Comparison of ENCODE assay signal across 9 mouse cellular contexts in the genomic region with DNA sequence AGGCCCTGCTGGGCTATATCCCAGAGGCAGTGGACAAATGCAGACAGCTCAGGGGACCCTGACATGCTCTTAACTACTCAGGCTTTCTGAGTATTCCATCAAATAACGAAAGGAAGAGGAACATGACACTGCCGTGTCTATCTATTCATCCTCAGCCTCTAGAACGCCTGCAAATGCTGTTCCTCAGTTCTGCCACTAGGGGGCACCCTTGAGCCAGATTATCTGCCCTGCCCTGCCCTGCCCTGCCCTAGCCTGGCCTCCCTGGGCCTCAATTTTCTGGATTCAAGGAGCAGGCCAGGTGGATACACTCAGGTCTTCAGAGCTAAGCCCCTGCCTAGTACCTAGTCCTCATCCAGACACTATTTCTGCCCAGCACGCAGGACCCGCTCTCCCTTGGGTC. TPM values are rescaled to one million over a fixed set of nuclear protein-coding genes. Genes with fewer than 3 reads are reported as not detected.
DNase-seq lines count a peak whose midpoint lies in the region; ATAC-seq lines count a peak whose summit lies in the region.
"Had no signal": no experiment of that assay in that cellular context is flagged by ENCODE, and none has a peak within 500 bp of the region (broad histone marks: within the 10 kb centered on the region; RNA-seq: fewer than 3 reads in every experiment).

No protein-coding gene starts in this region.

- ATAC-seq in midbrain, embryonic 16.5 days: no peak
- ATAC-seq in hematopoietic stem cell, adult 5-6 weeks (replicated peaks in 1 of 2; ENCODE audit: insufficient read depth in 1 of 2, low FRiP score in 2 of 2, low TSS enrichment in 1 of 2, low read depth in 1 of 2, poor library complexity in 2 of 2, severe bottlenecking in 2 of 2): peak; percentile 30 to 57; a peak in 1 of 4 replicates
- no peak for ATAC-seq in midbrain, embryonic 14.5 days (ENCODE audit: low FRiP score, low TSS enrichment)

- peaks cover 96% of the 10 kb centered on the region for H3K36me3 ChIP-seq in midbrain, embryonic 10.5 days
- peaks cover 8% of the 10 kb centered on the region for H3K36me3 ChIP-seq in midbrain, embryonic 16.5 days (ENCODE audit: control insufficient read depth, insufficient read depth, low read length)
- H3K36me3 ChIP-seq in midbrain, embryonic 14.5 days (ENCODE audit: control insufficient read depth, insufficient read depth, low read length): peaks cover 39% of the 10 kb centered on the region

- H3K4me1 ChIP-seq in midbrain, embryonic 10.5 days: peaks cover 6% of the 10 kb centered on the region
- H3K4me1 ChIP-seq in midbrain, embryonic 16.5 days (ENCODE audit: control insufficient read depth, insufficient read depth, low read length): no peaks in the 10 kb centered on the region
- H3K4me1 ChIP-seq in midbrain, embryonic 14.5 days (ENCODE audit: control insufficient read depth, insufficient read depth, low read length): no peaks in the 10 kb centered on the region

- H3K4me2 ChIP-seq in midbrain, embryonic 16.5 days (ENCODE audit: low read length): no peak overlapping the region
- no peak overlapping the region for H3K4me2 ChIP-seq in midbrain, embryonic 14.5 days (ENCODE audit: low read length)
- H3K4me2 ChIP-seq: heart, embryonic 15.5 days had no signal

- peak; percentile 72 to 74 for DNase-seq in cerebellum, postnatal 14 days
- no peak for DNase-seq in cerebellum, adult 8-10 months
- peak; percentile 62 for DNase-seq in midbrain, embryonic 10.5 days (ENCODE audit: low spot score)
- peak; percentile 60 for DNase-seq in midbrain, embryonic 14.5 days
- DNase-seq in right cerebral cortex, adult 2 months (ENCODE audit: low spot score in 2 of 2): no peak
- DNase-seq in adrenal gland, adult 2 months: no peak

- no peak overlapping the region for H3K4me3 ChIP-seq in midbrain, embryonic 10.5 days
- H3K4me3 ChIP-seq in midbrain, embryonic 16.5 days (ENCODE audit: low read depth, low read length): no peak overlapping the region
- no peak overlapping the region for H3K4me3 ChIP-seq in midbrain, embryonic 14.5 days (replicated peaks; ENCODE audit: low read depth, low read length)
- H3K4me3 ChIP-seq: heart, embryonic 15.5 days had no signal

- H3K27ac ChIP-seq in midbrain, embryonic 10.5 days (replicated peaks): no peak overlapping the region
- no peak overlapping the region for H3K27ac ChIP-seq in midbrain, embryonic 16.5 days (ENCODE audit: low read length)
- no peak overlapping the region for H3K27ac ChIP-seq in midbrain, embryonic 14.5 days (replicated peaks; ENCODE audit: low read depth, low read length)
- H3K27ac ChIP-seq: heart, embryonic 15.5 days had no signal

- 49% methylated on average over 5 of the region's 5 CpGs for WGBS in midbrain, embryonic 10.5 days
- WGBS in midbrain, embryonic 16.5 days: 48% methylated on average over 5 of the region's 5 CpGs
- WGBS in midbrain, embryonic 14.5 days: 49% methylated on average over 5 of the region's 5 CpGs

- no peak overlapping the region for H3K9ac ChIP-seq in midbrain, embryonic 16.5 days (ENCODE audit: low read depth, low read length)
- no peak overlapping the region for H3K9ac ChIP-seq in midbrain, embryonic 14.5 days (replicated peaks; ENCODE audit: low read length)
- H3K9ac ChIP-seq: heart, embryonic 15.5 days had no signal

- no peaks in the 10 kb centered on the region for H3K27me3 ChIP-seq in midbrain, embryonic 10.5 days (ENCODE audit: low read depth, poor library complexity, severe bottlenecking)
- H3K27me3 ChIP-seq in midbrain, embryonic 16.5 days (ENCODE audit: control insufficient read depth, insufficient read depth, low read depth, low read length): no peaks in the 10 kb centered on the region
- no peaks in the 10 kb centered on the region for H3K27me3 ChIP-seq in midbrain, embryonic 14.5 days (ENCODE audit: control insufficient read depth, insufficient read depth, low read length)
- H3K27me3 ChIP-seq: heart, embryonic 15.5 days had no signal

- H3K9me3 ChIP-seq in midbrain, embryonic 10.5 days (replicated peaks): no peaks in the 10 kb centered on the region
- no peaks in the 10 kb centered on the region for H3K9me3 ChIP-seq in midbrain, embryonic 16.5 days (replicated peaks; ENCODE audit: control insufficient read depth, low read length, poor library complexity, severe bottlenecking)
- no peaks in the 10 kb centered on the region for H3K9me3 ChIP-seq in midbrain, embryonic 14.5 days (ENCODE audit: control insufficient read depth, low read length)
- H3K9me3 ChIP-seq: heart, embryonic 15.5 days had no signal

RNA-seq across cellular contexts. Expression of a gene that starts 24.9 kb away (rescaled TPM):
- polyA plus RNA-seq in midbrain, embryonic 10.5 days (2016; fragmentation: Nextera tagmentation; extraction: Ambion mirVana): 27.0 and 29.6 TPM in 2 replicates
- 47.7 and 56.7 TPM in 2 replicates for polyA plus RNA-seq in midbrain, embryonic 16.5 days (2015; fragmentation: Nextera tagmentation; extraction: Ambion mirVana)
- 5.5 TPM in 2 replicates for total RNA-seq in hematopoietic stem cell, adult 5-6 weeks (2017)
- 36.1 and 41.1 TPM in 2 replicates for polyA plus RNA-seq in midbrain, embryonic 14.5 days (2014; fragmentation: Nextera tagmentation; extraction: Ambion mirVana)
- 10 to 100 TPM; 12.8 to 24.5 TPM for total RNA-seq in adrenal gland, adult 2 months (2021)
- 6.2 and 7.3 TPM in 2 replicates for polyA plus RNA-seq in adrenal gland, adult 2 months (2012; rRNA removed)

RNA-seq across cellular contexts. Expression of a gene that starts 24.9 kb away (rescaled TPM):
- polyA plus RNA-seq in midbrain, embryonic 10.5 days (2016; fragmentation: Nextera tagmentation; extraction: Ambion mirVana): 20.6 and 21.8 TPM in 2 replicates
- polyA plus RNA-seq in midbrain, embryonic 16.5 days (2015; fragmentation: Nextera tagmentation; extraction: Ambion mirVana): 18.0 and 20.1 TPM in 2 replicates
- 16.1 and 17.6 TPM in 2 replicates for total RNA-seq in hematopoietic stem cell, adult 5-6 weeks (2017)
- polyA plus RNA-seq in midbrain, embryonic 14.5 days (2014; fragmentation: Nextera tagmentation; extraction: Ambion mirVana): 12.2 and 13.3 TPM in 2 replicates
- under 1 TPM; 0.26 to 0.83 TPM for total RNA-seq in adrenal gland, adult 2 months (2021)
- 0.34 and 1.1 TPM in 2 replicates for polyA plus RNA-seq in adrenal gland, adult 2 months (2012; rRNA removed)

Comparison
In these comparisons a context has a peak if more than half of its experiments do, and no peak if none do; other contexts are left out.
1. DNase-seq: peak in cerebellum, postnatal 14 days (2 of 2), midbrain, embryonic 10.5 days (single experiment) and midbrain, embryonic 14.5 days (single experiment); none in cerebellum, adult 8-10 months (single experiment), right cerebral cortex, adult 2 months (0 of 2) and adrenal gland, adult 2 months (single experiment).
2. ATAC-seq: peak in hematopoietic stem cell, adult 5-6 weeks (2 of 2); none in midbrain, embryonic 16.5 days (single experiment) and midbrain, embryonic 14.5 days (single experiment).